Comparison of ENCODE assay signal across 21 mouse cellular contexts in the genomic region with DNA sequence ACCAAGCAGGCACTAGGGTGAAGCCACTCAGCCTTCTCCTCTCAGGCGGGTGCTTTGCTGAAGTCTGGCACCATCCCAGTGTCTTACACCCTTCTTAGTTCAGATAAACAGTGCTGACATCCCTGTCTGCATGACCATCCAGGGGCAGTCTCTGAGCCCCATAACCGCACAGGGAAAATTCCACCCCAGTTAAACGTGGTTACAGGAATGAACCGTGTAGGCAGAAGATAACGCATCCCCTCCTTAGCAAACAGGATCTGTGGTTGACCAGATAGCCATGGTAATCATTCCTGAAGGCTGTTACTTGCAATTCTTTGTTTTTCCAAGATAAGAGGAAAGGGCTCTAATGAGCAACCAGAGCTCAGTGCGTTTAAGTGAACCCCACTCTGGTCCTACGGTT. TPM values are rescaled to one million over a fixed set of nuclear protein-coding genes. Genes with fewer than 3 reads are reported as not detected.
"Had no signal": no experiment of that assay in that cellular context is flagged by ENCODE, and none has a peak within 500 bp of the region (broad histone marks: within the 10 kb centered on the region; RNA-seq: fewer than 3 reads in every experiment).

No protein-coding gene starts in this region.

- H3K4me3 ChIP-seq: limb, embryonic 10.5 days; limb, embryonic 13.5 days; neural tube, embryonic 12.5 days; neural tube, embryonic 15.5 days had no signal

- H3K4me1 ChIP-seq: neural tube, embryonic 12.5 days; neural tube, embryonic 15.5 days had no signal

- H3K9ac ChIP-seq: limb, embryonic 13.5 days; lung, embryonic 14.5 days; neural tube, embryonic 12.5 days; neural tube, embryonic 15.5 days had no signal

- H3K36me3 ChIP-seq: limb, embryonic 10.5 days; limb, embryonic 13.5 days; neural tube, embryonic 12.5 days; neural tube, embryonic 15.5 days had no signal

- DNase-seq: kidney, adult 18-20 months; kidney, adult 9 months; kidney, postnatal 14 days; kidney, postnatal 4 days; lung, embryonic 14.5 days; midbrain, embryonic 14.5 days; right cerebral cortex, adult 18-20 months; right cerebral cortex, postnatal 14 days; right cerebral cortex, postnatal 4 days; thymus, adult 2 months; thymus, postnatal 14 days; thymus, postnatal 4 days had no signal

- ATAC-seq: lung, postnatal 0 days had no signal

- H3K27ac ChIP-seq: limb, embryonic 10.5 days; limb, embryonic 13.5 days; neural tube, embryonic 12.5 days; neural tube, embryonic 15.5 days; stomach, postnatal 0 days had no signal

- H3K27me3 ChIP-seq: limb, embryonic 13.5 days; neural tube, embryonic 12.5 days; neural tube, embryonic 15.5 days had no signal

- H3K9me3 ChIP-seq: limb, embryonic 10.5 days; limb, embryonic 13.5 days; neural tube, embryonic 15.5 days had no signal

- H3K4me2 ChIP-seq: limb, embryonic 13.5 days; lung, embryonic 14.5 days; midbrain, embryonic 11.5 days; neural tube, embryonic 12.5 days; neural tube, embryonic 15.5 days had no signal

RNA-seq across cellular contexts. Expression of a gene that starts 19.3 kb away (rescaled TPM):
- total RNA-seq: liver, adult 2 months; megakaryocyte-erythroid progenitor cell, adult 5-6 weeks had no signal
- polyA plus RNA-seq: lung, embryonic 14.5 days had no signal
